Mouse (Mus musculus) spleen, adult 2 months (tissue): Measurements from ENCODE around the gene Nemp2. TPM values are rescaled to one million over a fixed set of nuclear protein-coding genes. Genes with fewer than 3 reads are reported as not detected.

Experiments used
- DNase-seq, 2 experiments: peaks; one replicate each; pipeline versions ENCODE4 v3.0.0 to v3.0.0-alpha.2; 2012 to 2021; ENCODE audit warnings: low spot score in 2 of 2, low read depth in 1 of 2
- H3K27ac ChIP-seq: fragments of 200-500 bp; 2 replicates; pipeline ENCODE4 v1.5.1; 2012; ENCODE audit warnings: low read length, inconsistent platforms; ENCODE audit not compliant: insufficient read depth
- H3K27me3 ChIP-seq: fragments of 200-500 bp; 2 replicates; pipeline ENCODE4 v1.6.1; 2012; ENCODE audit warnings: mild to moderate bottlenecking, moderate library complexity, low read length, inconsistent platforms; ENCODE audit not compliant: control insufficient read depth, insufficient read depth
- H3K36me3 ChIP-seq: fragments of 200-500 bp; 2 replicates; pipeline ENCODE4 v1.6.1; 2012; ENCODE audit warnings: mild to moderate bottlenecking, low read length, inconsistent platforms; ENCODE audit not compliant: control insufficient read depth, insufficient read depth
- H3K4me1 ChIP-seq: fragments of 200-500 bp; 2 replicates; pipeline ENCODE4 v1.6.1; 2011; ENCODE audit warnings: inconsistent platforms; ENCODE audit not compliant: control insufficient read depth, insufficient read depth, insufficient read length
- H3K4me3 ChIP-seq: fragments of 200-500 bp; 2 replicates; pipeline ENCODE4 v1.5.1; 2011; ENCODE audit warnings: mild to moderate bottlenecking, inconsistent platforms; ENCODE audit not compliant: insufficient read depth, insufficient read length; ENCODE audit errors: extremely low read depth
- CTCF ChIP-seq: fragments of 200-500 bp; IDR thresholded peaks from 2 replicates; pipeline ENCODE4 v1.5.1; 2011; ENCODE audit warnings: mild to moderate bottlenecking, inconsistent platforms; ENCODE audit not compliant: insufficient read depth, insufficient read length, insufficient replicate concordance; ENCODE audit errors: extremely low read depth
- POLR2A ChIP-seq: fragments of 200-500 bp; IDR thresholded peaks from 2 replicates; pipeline ENCODE4 v1.6.1; 2011; ENCODE audit warnings: low read depth, low read length, inconsistent platforms
- WGBS: fragments of 180-500 bp; shearing (Covaris S2); methylation state at CpG from one replicate; pipeline ENCODE4 v1.1.7; 2018; 5-methylcytosine and 5-hydroxymethylcytosine counted together
- polyA plus RNA-seq: library from polyadenylated mRNA; depleted of rRNA; stranded (reverse); fragments of >200 nt; gene quantifications from 2 replicates; pipeline ENCODE4 v1.2.3, GENCODE M21; 2012

Nemp2 gene
- polyA plus RNA-seq, 1 experiment = 20.9 TPM

GRCm38 (mm10) chr1:52653366-52653765, 22.9 kb downstream of the Nemp2 start:
- Histone ChIP-seq H3K4me3 (no peak overlapping the region), H3K36me3 (peaks cover 8% of the 10 kb centered on the region), H3K27me3 (no peaks in the 10 kb centered on the region), H3K27ac (peak overlapping the region; percentile 71; the same call in 1 of the 2 replicates), H3K4me1 (peaks cover 8% of the 10 kb centered on the region; the same call in 1 of the 2 replicates)
- DNase-seq = peak in 1 of 2 experiments; percentile 56
- TF ChIP-seq CTCF (no peak), POLR2A (no peak)
- 11% methylated on average over 1 of the region's 1 CpGs for whole genome bisulfite sequencing

DNA sequence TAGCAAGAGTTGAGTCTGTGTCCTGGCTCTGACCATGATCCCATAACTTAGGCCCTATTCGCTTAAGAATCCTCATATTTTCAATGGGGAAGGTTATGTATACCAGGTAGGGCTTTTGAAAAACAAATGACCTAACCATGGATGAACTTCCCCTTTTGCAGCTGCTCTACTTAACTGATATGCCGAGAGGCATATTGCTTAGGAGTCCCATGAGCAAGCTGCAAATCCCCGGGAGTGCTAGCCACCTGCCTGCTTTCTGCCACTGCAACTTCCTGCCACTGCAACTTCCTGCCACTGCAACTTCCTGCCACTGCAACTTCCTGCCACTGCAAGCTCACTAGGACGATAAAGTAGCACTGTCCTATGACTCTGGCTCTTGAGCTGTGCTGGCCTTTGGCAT, 24.6 kb downstream of the Nemp2 start:
- TF ChIP-seq CTCF (no peak), POLR2A (no peak)
- Histone ChIP-seq H3K4me1 (peaks cover 8% of the 10 kb centered on the region; the same call in 1 of the 2 replicates), H3K27ac (peak overlapping the region; percentile 88), H3K4me3 (no peak overlapping the region), H3K27me3 (no peaks in the 10 kb centered on the region), H3K36me3 (peaks cover 3% of the 10 kb centered on the region; the same call in 1 of the 2 replicates)
- DNase-seq = peak in 1 of 2 experiments; percentile 48
- WGBS = 20% methylated on average over 4 of the region's 4 CpGs

- no peak overlapping the region for H3K27ac ChIP-seq
- WGBS = 93% methylated on average over 7 of the region's 7 CpGs
- TF ChIP-seq POLR2A (no peak), CTCF (no peak)
- DNase-seq = no peak
- no peaks in the 10 kb centered on the region for H3K27me3 ChIP-seq
- peaks cover 4% of the 10 kb centered on the region; the same call in 1 of the 2 replicates for H3K36me3 ChIP-seq
- H3K4me1 ChIP-seq = peaks cover 5% of the 10 kb centered on the region; the same call in 1 of the 2 replicates
- no peak overlapping the region for H3K4me3 ChIP-seq
Observed at GRCm38 (mm10) chr1:52658160-52658559, 27.7 kb downstream of the Nemp2 start.

DNA sequence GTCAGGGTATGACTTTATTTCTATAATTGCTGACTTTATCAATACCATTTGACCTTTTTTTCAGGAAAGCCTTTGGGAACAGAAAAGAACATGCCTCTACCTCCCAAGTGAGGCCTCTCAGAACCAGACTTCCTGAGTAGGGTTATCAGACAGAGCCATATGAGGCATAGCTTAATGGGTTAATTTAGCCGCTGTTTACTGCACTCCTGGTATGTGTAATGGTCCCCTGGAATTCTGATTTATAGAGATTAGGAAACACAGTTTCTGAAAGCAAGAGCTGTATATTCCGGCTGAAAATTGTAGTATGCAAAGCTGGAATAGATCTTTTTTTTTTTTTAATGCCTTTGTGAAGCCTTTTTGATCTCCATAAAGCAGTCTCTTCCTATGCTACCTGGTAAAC, 29.8 kb downstream of the Nemp2 start:
- Histone ChIP-seq H3K4me3 (no peak overlapping the region), H3K27ac (no peak overlapping the region), H3K36me3 (peaks cover 4% of the 10 kb centered on the region; the same call in 1 of the 2 replicates), H3K27me3 (no peaks in the 10 kb centered on the region), H3K4me1 (peaks cover under 1% of the 10 kb centered on the region; the same call in 1 of the 2 replicates)
- no peak for DNase-seq
- TF ChIP-seq POLR2A = no peak
- no peak for TF ChIP-seq CTCF
- 92% methylated on average over 2 of the region's 2 CpGs for WGBS

GRCm38 (mm10) chr1:52660765-52661164, 30.3 kb downstream of the Nemp2 start:
- no peak overlapping the region for H3K27ac ChIP-seq
- peaks cover 4% of the 10 kb centered on the region; the same call in 1 of the 2 replicates for H3K36me3 ChIP-seq
- H3K27me3 ChIP-seq = no peaks in the 10 kb centered on the region
- no peaks in the 10 kb centered on the region for H3K4me1 ChIP-seq
- 93% methylated on average over 12 of the region's 12 CpGs for whole genome bisulfite sequencing
- no peak for DNase-seq
- no peak overlapping the region for H3K4me3 ChIP-seq
- TF ChIP-seq CTCF = no peak
- no peak for TF ChIP-seq POLR2A

GRCm38 (mm10) chr1:52663228-52663627, 32.7 kb downstream of the Nemp2 start:
- H3K4me3 ChIP-seq = no peak overlapping the region
- no peaks in the 10 kb centered on the region for H3K27me3 ChIP-seq
- no peak for TF ChIP-seq CTCF
- TF ChIP-seq POLR2A = no peak
- no peaks in the 10 kb centered on the region for H3K4me1 ChIP-seq
- 93% methylated on average over 7 of the region's 7 CpGs for WGBS
- no peak for DNase-seq
- no peak overlapping the region for H3K27ac ChIP-seq
- peaks cover 2% of the 10 kb centered on the region; the same call in 1 of the 2 replicates for H3K36me3 ChIP-seq

- Histone ChIP-seq H3K27me3 (no peaks in the 10 kb centered on the region), H3K36me3 (no peaks in the 10 kb centered on the region), H3K4me1 (no peaks in the 10 kb centered on the region), H3K4me3 (no peak overlapping the region), H3K27ac (no peak overlapping the region)
- WGBS = 79% methylated on average over 7 of the region's 7 CpGs
- no peak for TF ChIP-seq POLR2A
- no peak for TF ChIP-seq CTCF
- DNase-seq = no peak
Observed at GRCm38 (mm10) chr1:52668743-52669323, 38.3 kb downstream of the Nemp2 start.
